Mouse (Mus musculus): ENCODE data around the gene Kcne4. TPM values are rescaled to one million over a fixed set of nuclear protein-coding genes. Genes with fewer than 3 reads are reported as not detected.
"Not testable (repeated sequence)": the region's sequence is repeated elsewhere in the genome, so short reads cannot be mapped to it uniquely, and the experiment has no call there.

The Kcne4 gene
- 0.19 and 0.27 TPM in 2 replicates for polyA plus RNA-seq (2015; fragmentation: Nextera tagmentation; extraction: Ambion mirVana)

DNA sequence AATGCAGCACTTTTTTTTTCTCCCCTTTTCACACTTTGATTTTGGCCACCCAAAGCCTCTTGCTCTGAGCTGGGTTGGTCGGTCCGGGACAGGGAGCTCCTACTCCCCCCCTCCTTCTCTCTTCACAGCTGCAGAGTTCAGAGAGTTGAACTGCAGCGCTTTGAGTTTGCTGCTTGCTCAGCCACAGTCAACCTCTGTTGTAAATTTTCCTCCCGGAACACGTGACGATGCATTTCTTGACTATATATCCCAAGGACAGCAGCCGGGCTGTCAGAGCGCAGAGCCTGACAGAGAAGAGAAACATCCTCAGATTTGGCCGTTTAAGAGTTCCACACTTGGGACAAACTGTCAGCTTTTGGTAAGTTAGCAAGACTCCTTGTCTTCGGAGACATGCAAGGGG, at the start of gene Kcne4:
Kcne4 (plus strand) TSS at position 120 of the 400 bp plus-strand sequence.
- no peaks in the 10 kb centered on the region for H3K9me3 ChIP-seq (ENCODE audit: low read length)
- 70% methylated on average over 10 of the region's 10 CpGs for whole genome bisulfite sequencing (ENCODE audit: insufficient replicate concordance)
- ATAC-seq (no peak), DNase-seq (no peak)
- no peaks in the 10 kb centered on the region for H3K27me3 ChIP-seq (ENCODE audit: insufficient read depth, low read length)
- no peak within 1 kb of the TSS for H3K4me3 ChIP-seq (ENCODE audit: low read depth, low read length)
- H3K4me1 ChIP-seq (ENCODE audit: insufficient read depth), result no peaks in the 10 kb centered on the region
- no peak within 1 kb of the TSS for H3K4me2 ChIP-seq (ENCODE audit: low read depth, low read length)
- TF ChIP-seq CTCF (IDR thresholded peaks at IDR 0.05; ENCODE audit: low read depth) (no peak), EP300 (IDR thresholded peaks at IDR 0.05; ENCODE audit: low read depth) (no peak)
- no peak within 1 kb of the TSS for H3K27ac ChIP-seq (ENCODE audit: low read depth)
- no peak within 1 kb of the TSS for H3K9ac ChIP-seq (replicated peaks)
- no peaks in the 10 kb centered on the region for H3K36me3 ChIP-seq (replicated peaks; ENCODE audit: insufficient read depth, low read length)

DNA sequence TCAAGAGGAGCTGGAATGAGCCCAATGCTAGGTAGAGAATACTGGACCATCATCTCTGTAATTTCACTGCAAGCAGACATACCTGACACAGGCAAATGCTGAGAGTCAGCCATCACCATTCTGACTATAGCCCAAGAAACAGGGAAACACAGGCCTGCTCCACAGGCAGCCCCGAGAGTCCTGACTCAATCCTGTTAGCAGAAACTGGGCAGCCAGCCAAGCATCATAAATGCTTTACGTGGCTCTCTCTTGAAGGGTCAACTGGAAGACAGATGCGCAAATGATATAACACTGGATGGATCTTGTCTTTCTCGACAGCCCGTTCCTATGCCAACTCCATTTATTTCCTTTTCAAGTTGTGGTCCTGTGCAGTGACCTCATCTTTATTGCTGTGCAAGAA, 34.7 kb upstream of the Kcne4 start:
- Histone ChIP-seq H3K36me3 (replicated peaks; ENCODE audit: insufficient read depth, low read length) (no peaks in the 10 kb centered on the region), H3K27me3 (ENCODE audit: insufficient read depth, low read length) (no peaks in the 10 kb centered on the region), H3K27ac (ENCODE audit: low read depth) (no peak overlapping the region), H3K4me2 (ENCODE audit: low read depth, low read length) (no peak overlapping the region), H3K9me3 (ENCODE audit: low read length) (no peaks in the 10 kb centered on the region), H3K4me3 (ENCODE audit: low read depth, low read length) (no peak overlapping the region), H3K9ac (replicated peaks) (no peak overlapping the region), H3K4me1 (ENCODE audit: insufficient read depth) (no peaks in the 10 kb centered on the region)
- ATAC-seq (no peak), DNase-seq (no peak)
- TF ChIP-seq CTCF (IDR thresholded peaks at IDR 0.05; ENCODE audit: low read depth), result no peak
- 61% methylated on average over 5 of the region's 5 CpGs for WGBS (ENCODE audit: insufficient replicate concordance)

DNA sequence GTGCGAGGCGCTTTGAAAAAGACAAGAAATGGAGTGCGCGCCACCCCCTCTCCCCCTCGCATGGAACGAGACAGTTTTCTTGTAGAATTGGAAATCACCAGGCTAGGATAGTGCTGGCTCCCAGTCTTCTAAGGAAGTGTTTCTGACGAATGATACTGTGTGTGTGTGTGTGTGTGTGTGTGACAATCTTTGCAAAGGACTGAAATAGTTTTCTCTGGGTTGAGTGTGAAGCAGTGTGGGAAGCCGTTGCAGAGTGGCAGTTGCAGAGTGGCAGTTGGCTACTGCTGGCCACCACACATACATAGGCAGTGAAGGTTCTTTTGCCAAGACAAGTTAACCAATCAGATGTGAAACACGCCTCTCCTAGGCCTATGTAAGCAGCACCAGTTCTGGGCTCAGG, 31.6 kb upstream of the Kcne4 start:
- not testable (repeated sequence) for ATAC-seq; DNase-seq; H3K27ac ChIP-seq (ENCODE audit: low read depth); H3K4me2 ChIP-seq (ENCODE audit: low read depth, low read length); H3K36me3 ChIP-seq (replicated peaks; ENCODE audit: insufficient read depth, low read length); H3K4me3 ChIP-seq (ENCODE audit: low read depth, low read length); H3K9me3 ChIP-seq (ENCODE audit: low read length); H3K27me3 ChIP-seq (ENCODE audit: insufficient read depth, low read length); H3K4me1 ChIP-seq (ENCODE audit: insufficient read depth); H3K9ac ChIP-seq (replicated peaks)
- 86% methylated on average over 8 of the region's 9 CpGs for WGBS (ENCODE audit: insufficient replicate concordance)

DNA sequence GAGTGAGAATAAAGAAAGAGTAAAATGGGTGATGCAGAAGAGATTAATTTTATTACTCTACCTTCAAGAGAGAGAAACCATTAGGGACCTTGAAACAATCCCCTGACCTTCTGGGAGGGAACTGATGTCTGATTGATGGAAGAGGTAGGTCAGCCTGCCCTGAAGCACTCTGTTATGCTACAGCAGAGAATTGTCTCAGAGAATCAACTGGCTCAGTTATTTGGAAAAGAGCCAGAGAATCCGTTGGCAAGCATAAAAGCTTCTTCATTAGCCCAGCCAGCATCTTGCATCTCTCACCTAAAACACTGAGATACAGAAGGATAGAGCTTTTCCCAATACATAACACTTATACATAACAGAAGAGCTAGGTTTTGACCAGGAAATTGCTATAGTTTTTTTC, 26.8 kb upstream of the Kcne4 start:
- 50% methylated on average over 1 of the region's 1 CpGs for WGBS (ENCODE audit: insufficient replicate concordance)
- Histone ChIP-seq H3K4me1 (ENCODE audit: insufficient read depth) (no peaks in the 10 kb centered on the region), H3K36me3 (replicated peaks; ENCODE audit: insufficient read depth, low read length) (no peaks in the 10 kb centered on the region), H3K27ac (ENCODE audit: low read depth) (no peak overlapping the region), H3K9ac (replicated peaks) (no peak overlapping the region), H3K4me3 (ENCODE audit: low read depth, low read length) (no peak overlapping the region), H3K9me3 (ENCODE audit: low read length) (no peaks in the 10 kb centered on the region), H3K27me3 (ENCODE audit: insufficient read depth, low read length) (no peaks in the 10 kb centered on the region), H3K4me2 (ENCODE audit: low read depth, low read length) (no peak overlapping the region)
- no peak for ATAC-seq
- DNase-seq, result no peak
- no peak for TF ChIP-seq EP300 (IDR thresholded peaks at IDR 0.05; ENCODE audit: low read depth)
- TF ChIP-seq CTCF (IDR thresholded peaks at IDR 0.05; ENCODE audit: low read depth), result no peak

DNA sequence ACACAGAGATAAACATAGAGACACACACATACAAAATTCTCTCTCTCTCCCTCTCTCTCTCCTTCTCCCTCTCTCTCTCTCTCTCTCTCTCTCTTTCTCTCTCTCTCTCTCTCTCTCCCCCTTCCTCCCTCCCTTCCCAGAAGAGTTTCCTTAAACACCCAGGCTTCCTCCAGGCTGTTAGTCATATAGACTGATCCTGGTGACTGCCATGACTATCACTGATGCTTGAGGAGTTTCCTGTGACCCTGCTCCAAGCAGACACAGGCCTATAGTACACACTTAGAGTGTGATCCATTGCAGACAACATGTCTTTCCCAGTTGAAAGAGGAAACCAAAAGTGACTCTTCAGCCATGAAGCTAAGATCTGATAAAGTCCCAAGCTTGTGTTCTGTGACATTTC, 9.1 kb upstream of the Kcne4 start:
- Histone ChIP-seq H3K27ac (ENCODE audit: low read depth) (no peak overlapping the region), H3K4me2 (ENCODE audit: low read depth, low read length) (no peak overlapping the region), H3K9me3 (ENCODE audit: low read length) (no peaks in the 10 kb centered on the region), H3K4me1 (ENCODE audit: insufficient read depth) (no peaks in the 10 kb centered on the region), H3K27me3 (ENCODE audit: insufficient read depth, low read length) (no peaks in the 10 kb centered on the region), H3K9ac (replicated peaks) (no peak overlapping the region), H3K4me3 (ENCODE audit: low read depth, low read length) (no peak overlapping the region), H3K36me3 (replicated peaks; ENCODE audit: insufficient read depth, low read length) (no peaks in the 10 kb centered on the region)
- TF ChIP-seq EP300 (IDR thresholded peaks at IDR 0.05; ENCODE audit: low read depth), result no peak
- no peak for TF ChIP-seq CTCF (IDR thresholded peaks at IDR 0.05; ENCODE audit: low read depth)
- no peak for ATAC-seq
- no peak for DNase-seq

DNA sequence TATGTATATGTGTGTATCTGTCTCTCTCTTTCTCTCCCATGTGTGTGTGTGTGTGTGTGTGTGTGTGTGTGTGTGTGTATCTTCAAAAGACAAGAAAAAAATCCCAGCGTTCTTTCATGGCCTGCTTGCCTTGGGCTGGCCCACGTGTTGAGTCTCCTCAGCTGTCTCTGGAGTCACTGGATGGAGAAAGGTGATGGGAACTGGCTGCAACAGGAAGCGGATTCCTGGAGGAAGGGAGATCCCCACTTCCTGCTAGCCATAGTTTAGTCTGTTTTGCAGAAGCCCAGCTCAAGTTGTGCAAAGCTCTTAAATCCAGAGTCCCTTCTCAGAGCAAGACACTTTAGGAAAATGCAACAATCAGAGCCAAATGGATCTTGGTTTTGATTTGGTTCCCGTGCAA, 6.7 kb upstream of the Kcne4 start:
- no peak overlapping the region for H3K4me3 ChIP-seq (ENCODE audit: low read depth, low read length)
- H3K4me2 ChIP-seq (ENCODE audit: low read depth, low read length), result no peak overlapping the region
- no peak overlapping the region for H3K27ac ChIP-seq (ENCODE audit: low read depth)
- H3K9ac ChIP-seq (replicated peaks), result no peak overlapping the region
- no peaks in the 10 kb centered on the region for H3K27me3 ChIP-seq (ENCODE audit: insufficient read depth, low read length)
- ATAC-seq (no peak), DNase-seq (no peak)
- H3K4me1 ChIP-seq (ENCODE audit: insufficient read depth), result no peaks in the 10 kb centered on the region
- no peaks in the 10 kb centered on the region for H3K36me3 ChIP-seq (replicated peaks; ENCODE audit: insufficient read depth, low read length)
- H3K9me3 ChIP-seq (ENCODE audit: low read length), result no peaks in the 10 kb centered on the region
- TF ChIP-seq CTCF (IDR thresholded peaks at IDR 0.05; ENCODE audit: low read depth) (no peak), EP300 (IDR thresholded peaks at IDR 0.05; ENCODE audit: low read depth) (no peak)
- WGBS (ENCODE audit: insufficient replicate concordance), result 58% methylated on average over 4 of the region's 4 CpGs

DNA sequence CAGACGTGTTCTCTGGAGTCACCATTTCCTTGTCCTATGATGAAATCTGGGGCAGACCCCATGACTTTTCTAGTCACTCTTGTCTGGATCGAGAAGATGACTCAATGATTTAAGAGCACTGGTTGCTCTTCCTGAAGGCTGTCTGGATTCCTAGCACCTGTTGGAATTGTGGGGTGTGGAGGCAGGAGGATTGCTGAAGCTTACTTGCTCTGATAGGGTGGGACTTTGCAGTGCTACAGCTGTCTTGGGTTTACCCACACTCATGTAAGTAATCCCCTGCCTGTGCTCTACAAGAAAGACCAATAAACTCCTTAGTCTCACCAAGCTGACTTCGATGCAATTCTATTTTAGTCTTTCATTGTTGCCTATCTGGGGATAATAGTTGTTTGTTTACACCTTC, 5.7 kb upstream of the Kcne4 start:
- no peaks in the 10 kb centered on the region for H3K9me3 ChIP-seq (ENCODE audit: low read length)
- no peaks in the 10 kb centered on the region for H3K27me3 ChIP-seq (ENCODE audit: insufficient read depth, low read length)
- H3K4me2 ChIP-seq (ENCODE audit: low read depth, low read length), result no peak overlapping the region
- H3K36me3 ChIP-seq (replicated peaks; ENCODE audit: insufficient read depth, low read length), result no peaks in the 10 kb centered on the region
- no peak overlapping the region for H3K4me3 ChIP-seq (ENCODE audit: low read depth, low read length)
- 64% methylated on average over 3 of the region's 3 CpGs for WGBS (ENCODE audit: insufficient replicate concordance)
- DNase-seq (no peak), ATAC-seq (no peak)
- TF ChIP-seq EP300 (IDR thresholded peaks at IDR 0.05; ENCODE audit: low read depth), result no peak
- no peak for TF ChIP-seq CTCF (IDR thresholded peaks at IDR 0.05; ENCODE audit: low read depth)
- H3K4me1 ChIP-seq (ENCODE audit: insufficient read depth), result no peaks in the 10 kb centered on the region
- H3K9ac ChIP-seq (replicated peaks), result no peak overlapping the region
- no peak overlapping the region for H3K27ac ChIP-seq (ENCODE audit: low read depth)

Data from liver, postnatal 0 days (tissue).